Mouse (Mus musculus) midbrain, postnatal 0 days (tissue): ENCODE measurements at regions not wholly inside any gene's neighbourhood (a gene's known extent, or its start where the extent isn't known, plus 50 kb on each side); places are given as distances from the start of the nearest gene placed in this dataset.

ENCODE experiments used
- ATAC-seq: fragments of 200-750 bp; cut with Nextera tagmentation; 2 replicates; pipeline ENCODE4 v1.8.0; 2017; ENCODE audit warnings: moderate number of reproducible peaks, mild to moderate bottlenecking, moderate TSS enrichment, moderate library complexity; ENCODE audit not compliant: low FRiP score
- DNase-seq: peaks from one replicate; pipeline ENCODE4 v3.0.0-alpha.2; 2015; ENCODE audit warnings: low spot score
- H3K27ac ChIP-seq: fragments of 300-500 bp; sonication (generic); 2 replicates; pipeline ENCODE4 v1.5.1; 2014; ENCODE audit warnings: low read depth, mild to moderate bottlenecking, low read length, mixed read lengths
- H3K27me3 ChIP-seq: fragments of 300-500 bp; sonication (generic); 2 replicates; pipeline ENCODE4 v1.6.1; 2014; ENCODE audit warnings: low read length, control low read depth, mixed read lengths; ENCODE audit not compliant: insufficient read depth
- H3K36me3 ChIP-seq: fragments of 300-500 bp; sonication (generic); 2 replicates; pipeline ENCODE4 v1.6.1; 2014; ENCODE audit warnings: low read length, control low read depth, mixed read lengths; ENCODE audit not compliant: insufficient read depth
- H3K4me1 ChIP-seq: fragments of 300-500 bp; sonication (generic); 2 replicates; pipeline ENCODE4 v1.6.1; 2014; ENCODE audit warnings: mild to moderate bottlenecking, control low read depth, antibody characterized with exemption, low read length, mixed read lengths; ENCODE audit not compliant: insufficient read depth
- H3K4me2 ChIP-seq: fragments of 300-500 bp; sonication (generic); 2 replicates; pipeline ENCODE4 v1.6.1; 2014; ENCODE audit warnings: low read depth, mild to moderate bottlenecking, low read length, mixed read lengths; ENCODE audit not compliant: poor library complexity, severe bottlenecking
- H3K4me3 ChIP-seq: fragments of 300-500 bp; sonication (generic); 2 replicates; pipeline ENCODE4 v1.5.1; 2014; ENCODE audit warnings: low read depth, mild to moderate bottlenecking, low read length, moderate library complexity
- H3K9ac ChIP-seq: fragments of 300-500 bp; sonication (generic); replicated peaks from 2 replicates; pipeline ENCODE4 v1.6.1; 2014; ENCODE audit warnings: mild to moderate bottlenecking, low read length, moderate library complexity, mixed read lengths; ENCODE audit not compliant: poor library complexity, severe bottlenecking
- H3K9me3 ChIP-seq: fragments of 300-500 bp; sonication (generic); 2 replicates; pipeline ENCODE4 v1.6.1; 2016; ENCODE audit warnings: low read length, control low read depth
- CTCF ChIP-seq: IDR thresholded peaks from 2 replicates; pipeline ENCODE4 v1.5.1; 2016; ENCODE audit warnings: antibody characterized with exemption, mild to moderate bottlenecking
- WGBS: fragments of 180-500 bp; shearing (Covaris S2); extraction: QIAGEN DNeasy Blood & Tissue Kit; methylation state at CpG from one replicate; pipeline ENCODE4 v1.1.7; 2014; 5-methylcytosine and 5-hydroxymethylcytosine counted together

- Histone ChIP-seq H3K9ac (no peak overlapping the region), H3K27ac (no peak overlapping the region), H3K36me3 (no peaks in the 10 kb centered on the region), H3K9me3 (no peaks in the 10 kb centered on the region), H3K4me3 (no peak overlapping the region), H3K27me3 (no peaks in the 10 kb centered on the region), H3K4me2 (no peak overlapping the region), H3K4me1 (no peaks in the 10 kb centered on the region)
- 85% methylated on average over 6 of the region's 6 CpGs for WGBS
- TF ChIP-seq CTCF, result no peak
- no peak for DNase-seq
- ATAC-seq, result no peak
Observed at GRCm38 (mm10) chr12:112368112-112368511, 121.1 kb upstream of the A530016L24Rik start.

- Histone ChIP-seq H3K9me3 (no peaks in the 10 kb centered on the region), H3K4me3 (no peak overlapping the region), H3K36me3 (no peaks in the 10 kb centered on the region), H3K4me2 (no peak overlapping the region), H3K9ac (0 out of 2 replicates have a peak overlapping the region, but pooled peaks have one; percentile 29), H3K4me1 (no peaks in the 10 kb centered on the region), H3K27ac (no peak overlapping the region), H3K27me3 (no peaks in the 10 kb centered on the region)
- no peak for TF ChIP-seq CTCF
- WGBS, result 62% methylated on average over 15 of the region's 15 CpGs
- ATAC-seq (no peak), DNase-seq (peak; percentile 40)
Observed at GRCm38 (mm10) chr12:112369581-112370371, 119.5 kb upstream of the A530016L24Rik start.

GRCm38 (mm10) chr12:112372234-112373050 is 116.8 kb upstream of the A530016L24Rik start:
- DNase-seq (no peak), ATAC-seq (no peak)
- Histone ChIP-seq H3K27ac (no peak overlapping the region), H3K4me3 (no peak overlapping the region), H3K4me1 (no peaks in the 10 kb centered on the region), H3K4me2 (no peak overlapping the region), H3K27me3 (no peaks in the 10 kb centered on the region), H3K36me3 (no peaks in the 10 kb centered on the region), H3K9me3 (no peaks in the 10 kb centered on the region), H3K9ac (no peak overlapping the region)
- WGBS, result 67% methylated on average over 14 of the region's 14 CpGs
- peak; percentile 34 for TF ChIP-seq CTCF

GRCm38 (mm10) chr12:112373966-112374365 is 115.3 kb upstream of the A530016L24Rik start:
- DNase-seq, result no peak
- TF ChIP-seq CTCF, result no peak
- Histone ChIP-seq H3K9ac (no peak overlapping the region), H3K4me2 (no peak overlapping the region), H3K4me3 (no peak overlapping the region), H3K27ac (no peak overlapping the region), H3K27me3 (no peaks in the 10 kb centered on the region), H3K36me3 (no peaks in the 10 kb centered on the region), H3K4me1 (no peaks in the 10 kb centered on the region), H3K9me3 (no peaks in the 10 kb centered on the region)
- no peak for ATAC-seq
- 90% methylated on average over 7 of the region's 7 CpGs for WGBS

GRCm38 (mm10) chr12:112376236-112376635 is 113.0 kb upstream of the A530016L24Rik start:
- no peaks in the 10 kb centered on the region for H3K4me1 ChIP-seq
- no peak overlapping the region for H3K4me2 ChIP-seq
- 81% methylated on average over 5 of the region's 5 CpGs for WGBS
- H3K27ac ChIP-seq, result no peak overlapping the region
- H3K9me3 ChIP-seq, result no peaks in the 10 kb centered on the region
- no peaks in the 10 kb centered on the region for H3K36me3 ChIP-seq
- H3K4me3 ChIP-seq, result no peak overlapping the region
- no peak for ATAC-seq
- TF ChIP-seq CTCF, result no peak
- H3K9ac ChIP-seq, result no peak overlapping the region; the same call in 1 of the 2 replicates
- no peaks in the 10 kb centered on the region for H3K27me3 ChIP-seq
- no peak for DNase-seq

GRCm38 (mm10) chr12:112376701-112377100 is 112.5 kb upstream of the A530016L24Rik start:
- TF ChIP-seq CTCF, result no peak
- Histone ChIP-seq H3K4me1 (no peaks in the 10 kb centered on the region), H3K27me3 (no peaks in the 10 kb centered on the region), H3K4me2 (no peak overlapping the region), H3K36me3 (no peaks in the 10 kb centered on the region), H3K9me3 (no peaks in the 10 kb centered on the region), H3K9ac (no peak overlapping the region), H3K4me3 (no peak overlapping the region), H3K27ac (no peak overlapping the region)
- ATAC-seq, result no peak
- no peak for DNase-seq
- WGBS, result 94% methylated on average over 8 of the region's 8 CpGs
